Mouse (Mus musculus) midbrain, embryonic 11.5 days (tissue): Measurements from ENCODE around the gene Zbtb8a. TPM values are rescaled to one million over a fixed set of nuclear protein-coding genes. Genes with fewer than 3 reads are reported as not detected.

Experiments
- ATAC-seq: fragments of 200-750 bp; cut with Nextera tagmentation; 2 replicates; pipeline ENCODE4 v1.8.0; 2017; ENCODE audit warnings: moderate TSS enrichment, moderate library complexity; ENCODE audit not compliant: low FRiP score
- DNase-seq: peaks from one replicate; pipeline ENCODE4 v3.0.0; 2015; ENCODE audit warnings: low spot score; ENCODE audit errors: missing footprints
- H3K27ac ChIP-seq: fragments of 300-500 bp; sonication (generic); 2 replicates; pipeline ENCODE4 v1.5.1; 2014; ENCODE audit warnings: low read depth, low read length
- H3K27me3 ChIP-seq: fragments of 300-500 bp; sonication (generic); 2 replicates; pipeline ENCODE4 v1.6.1; 2014; ENCODE audit warnings: mild to moderate bottlenecking, low read length, moderate library complexity, mixed read lengths; ENCODE audit not compliant: control insufficient read depth, insufficient read depth
- H3K36me3 ChIP-seq: fragments of 300-500 bp; sonication (generic); 2 replicates; pipeline ENCODE4 v1.6.1; 2014; ENCODE audit warnings: mild to moderate bottlenecking, low read length, moderate library complexity, mixed read lengths; ENCODE audit not compliant: control insufficient read depth, insufficient read depth
- H3K4me1 ChIP-seq: fragments of 300-500 bp; sonication (generic); 2 replicates; pipeline ENCODE4 v1.6.1; 2014; ENCODE audit warnings: low read length; ENCODE audit not compliant: control insufficient read depth, insufficient read depth
- H3K4me2 ChIP-seq: fragments of 300-500 bp; sonication (generic); 2 replicates; pipeline ENCODE4 v1.6.1; 2014; ENCODE audit warnings: mild to moderate bottlenecking, moderate library complexity
- H3K4me3 ChIP-seq: fragments of 300-500 bp; sonication (generic); 2 replicates; pipeline ENCODE4 v1.5.1; 2014; ENCODE audit warnings: low read depth, low read length
- H3K9ac ChIP-seq: fragments of 300-500 bp; sonication (generic); 2 replicates; pipeline ENCODE4 v1.6.1; 2014; ENCODE audit warnings: low read length
- H3K9me3 ChIP-seq: fragments of 300-500 bp; sonication (generic); 2 replicates; pipeline ENCODE4 v1.6.1; 2016; ENCODE audit warnings: low read length; ENCODE audit not compliant: control insufficient read depth
- WGBS: fragments of 180-500 bp; shearing (Covaris S2); extraction: QIAGEN DNeasy Blood & Tissue Kit; methylation state at CpG from one replicate; pipeline ENCODE4 v1.1.7; 2014; 5-methylcytosine and 5-hydroxymethylcytosine counted together
- polyA plus RNA-seq: library from polyadenylated mRNA; unstranded; fragments of >200 nt; fragmentation: Nextera tagmentation; extraction: Ambion mirVana; gene quantifications from 2 replicates; pipeline ENCODE4 v1.2.1, GENCODE M21; 2014

Zbtb8a gene
- polyA plus RNA-seq, 1 experiment from 2014 or later = 6.7 TPM

DNA sequence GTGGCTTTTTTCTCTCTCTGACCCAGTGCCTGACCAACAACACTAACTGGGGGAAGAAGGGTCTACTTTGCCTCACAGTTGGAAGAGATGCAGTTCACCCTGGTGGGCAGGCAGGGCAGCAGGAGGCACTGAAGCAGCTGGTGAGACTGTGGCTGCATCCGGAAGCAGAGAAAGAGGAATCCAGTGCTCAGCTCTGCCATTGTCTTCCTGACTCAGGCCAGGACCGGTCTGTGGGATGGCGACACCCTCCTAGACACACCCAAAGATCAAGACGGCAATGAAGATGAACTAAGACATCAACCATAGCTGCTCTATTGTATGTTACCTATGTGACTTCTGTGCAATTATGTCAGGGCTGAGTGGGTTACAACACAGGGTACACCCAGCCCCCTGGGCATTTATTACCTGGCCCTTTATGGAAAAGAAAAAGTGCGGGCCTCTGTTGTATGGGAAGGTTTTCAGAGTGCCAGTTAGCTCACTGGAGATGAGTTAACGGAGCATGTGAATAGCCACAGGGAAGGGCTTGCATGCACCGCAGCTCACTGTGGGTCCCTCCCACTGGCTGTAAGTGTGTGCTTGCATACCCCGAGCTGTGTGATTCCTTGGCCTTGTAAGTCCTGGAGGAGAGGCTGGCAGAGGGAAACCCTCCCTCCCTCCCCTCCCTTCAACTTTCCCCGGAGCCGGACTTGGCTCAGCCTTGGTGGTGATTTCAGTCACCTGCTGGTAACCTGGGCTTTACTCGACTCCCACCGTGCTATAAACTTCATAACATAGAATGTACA, 16.4 kb upstream of the Zbtb8a start:
- DNase-seq (no peak), ATAC-seq (no peak)
- Histone ChIP-seq H3K9ac (no peak overlapping the region), H3K4me1 (no peaks in the 10 kb centered on the region), H3K4me2 (no peak overlapping the region), H3K27me3 (no peaks in the 10 kb centered on the region), H3K9me3 (no peaks in the 10 kb centered on the region), H3K27ac (no peak overlapping the region), H3K36me3 (no peaks in the 10 kb centered on the region), H3K4me3 (no peak overlapping the region)
- 40% methylated on average over 12 of the region's 12 CpGs for WGBS

GRCm38 (mm10) chr4:129390936-129391557, 13.1 kb upstream of the Zbtb8a start:
- no peaks in the 10 kb centered on the region for H3K36me3 ChIP-seq
- ATAC-seq (no peak), DNase-seq (no peak)
- 85% methylated on average over 7 of the region's 7 CpGs for WGBS
- no peaks in the 10 kb centered on the region for H3K4me1 ChIP-seq
- no peaks in the 10 kb centered on the region for H3K27me3 ChIP-seq
- H3K27ac ChIP-seq = no peak overlapping the region
- H3K4me2 ChIP-seq = no peak overlapping the region
- H3K4me3 ChIP-seq = no peak overlapping the region
- H3K9me3 ChIP-seq = no peaks in the 10 kb centered on the region
- no peak overlapping the region for H3K9ac ChIP-seq

DNA sequence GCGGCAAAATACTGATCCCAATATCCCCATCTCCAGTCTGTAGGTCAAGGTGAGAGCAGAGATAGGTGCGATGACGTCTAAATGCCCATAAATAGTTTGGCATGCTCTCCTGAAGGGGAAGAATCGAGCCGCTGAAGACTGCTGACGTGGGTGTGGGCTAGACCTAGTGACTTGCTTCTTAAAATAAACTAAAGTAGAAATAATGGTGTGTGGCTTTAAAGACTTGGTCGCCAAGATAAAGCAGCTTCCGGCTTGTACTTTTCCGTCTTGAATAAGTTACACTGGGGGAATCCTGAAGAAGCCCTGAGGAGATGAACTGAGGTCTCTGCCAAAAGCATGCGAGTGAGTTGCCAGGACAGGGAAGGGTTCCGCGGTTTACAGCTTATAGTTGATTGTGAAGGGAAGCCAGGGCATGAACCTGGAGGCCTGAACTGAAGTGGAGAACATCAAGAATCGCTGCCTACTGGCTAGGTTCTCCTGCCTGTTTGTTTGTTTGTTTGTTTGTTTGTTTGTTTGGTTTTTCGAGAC, 12.4 kb upstream of the Zbtb8a start:
- Histone ChIP-seq H3K4me1 (no peaks in the 10 kb centered on the region), H3K27me3 (no peaks in the 10 kb centered on the region), H3K9me3 (no peaks in the 10 kb centered on the region), H3K4me2 (no peak overlapping the region), H3K36me3 (no peaks in the 10 kb centered on the region), H3K4me3 (no peak overlapping the region), H3K9ac (no peak overlapping the region), H3K27ac (no peak overlapping the region)
- ATAC-seq = no peak
- WGBS = 90% methylated on average over 14 of the region's 14 CpGs
- no peak for DNase-seq

GRCm38 (mm10) chr4:129388404-129388803, 10.5 kb upstream of the Zbtb8a start:
- Histone ChIP-seq H3K36me3 (no peaks in the 10 kb centered on the region), H3K27ac (no peak overlapping the region), H3K4me3 (no peak overlapping the region), H3K4me1 (no peaks in the 10 kb centered on the region), H3K9me3 (no peaks in the 10 kb centered on the region), H3K9ac (no peak overlapping the region), H3K27me3 (no peaks in the 10 kb centered on the region), H3K4me2 (no peak overlapping the region)
- no peak for DNase-seq
- ATAC-seq = no peak
- 60% methylated on average over 5 of the region's 5 CpGs for WGBS

- Histone ChIP-seq H3K4me1 (no peaks in the 10 kb centered on the region), H3K4me2 (no peak overlapping the region), H3K9ac (no peak overlapping the region), H3K4me3 (no peak overlapping the region), H3K9me3 (no peaks in the 10 kb centered on the region), H3K27me3 (no peaks in the 10 kb centered on the region), H3K27ac (no peak overlapping the region), H3K36me3 (no peaks in the 10 kb centered on the region)
- no peak for DNase-seq
- no peak for ATAC-seq
- WGBS = 58% methylated on average over 1 of the region's 2 CpGs
These were observed 9.1 kb upstream of the Zbtb8a start for GRCm38 (mm10) chr4:129386989-129387388.

DNA sequence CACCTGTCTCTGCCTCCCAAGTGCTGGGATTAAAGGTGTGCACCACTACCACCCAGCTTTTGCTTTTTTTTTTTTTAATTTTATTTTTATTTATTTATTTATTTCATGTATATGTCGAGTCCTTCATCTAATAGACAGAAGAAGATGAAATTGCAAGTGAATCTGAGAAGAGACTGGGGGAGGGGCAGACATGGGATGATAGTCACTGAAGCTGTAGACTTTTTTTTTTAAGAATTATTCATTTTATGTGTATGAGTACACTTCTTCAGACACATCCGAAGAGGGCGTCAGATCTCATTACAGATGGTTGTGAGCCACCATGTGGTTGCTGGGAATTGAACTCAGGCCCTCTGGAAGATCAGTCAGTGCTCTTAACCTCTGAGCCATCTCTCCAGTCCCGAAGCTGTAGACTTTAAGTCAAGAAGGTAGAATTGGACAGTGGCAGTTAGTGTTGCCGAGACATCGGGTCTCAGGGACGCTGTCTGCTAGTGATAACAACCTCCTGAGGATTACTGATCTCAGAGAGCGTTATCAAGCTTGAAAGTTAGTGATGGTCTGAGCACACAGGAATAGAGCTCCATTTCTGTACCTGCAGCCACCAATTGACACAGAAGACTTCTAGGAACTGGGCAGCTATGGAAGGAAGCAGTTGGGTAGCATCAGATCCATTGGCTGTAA, 8.5 kb upstream of the Zbtb8a start:
- Histone ChIP-seq H3K27ac (no peak overlapping the region), H3K27me3 (no peaks in the 10 kb centered on the region), H3K4me1 (no peaks in the 10 kb centered on the region), H3K4me3 (no peak overlapping the region), H3K9ac (no peak overlapping the region), H3K36me3 (no peaks in the 10 kb centered on the region), H3K4me2 (no peak overlapping the region), H3K9me3 (no peaks in the 10 kb centered on the region)
- WGBS = 84% methylated on average over 8 of the region's 8 CpGs
- ATAC-seq (no peak), DNase-seq (no peak)

DNA sequence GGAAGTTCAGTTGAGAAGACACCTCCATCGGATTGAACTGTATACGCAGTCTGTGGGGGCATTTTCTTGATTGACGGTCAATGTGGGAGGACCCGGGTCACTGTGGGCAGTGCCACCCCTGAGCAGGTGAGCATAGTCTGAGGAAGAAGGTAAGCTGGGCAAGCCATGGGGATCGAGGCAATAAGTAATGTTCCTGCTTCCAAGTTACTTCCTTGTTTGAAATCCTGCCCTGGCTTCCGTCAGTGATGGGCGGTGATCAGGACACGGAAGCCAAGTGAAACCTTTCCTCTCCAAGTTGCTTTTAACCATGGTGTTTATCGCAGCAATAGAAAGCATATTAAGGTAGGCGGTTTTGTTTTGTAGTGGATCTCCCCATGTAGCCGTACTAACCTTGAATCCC, 7.8 kb upstream of the Zbtb8a start:
- no peak overlapping the region for H3K4me3 ChIP-seq
- H3K27me3 ChIP-seq = no peaks in the 10 kb centered on the region
- H3K27ac ChIP-seq = no peak overlapping the region
- 90% methylated on average over 11 of the region's 11 CpGs for WGBS
- no peak overlapping the region for H3K9ac ChIP-seq
- ATAC-seq (no peak), DNase-seq (no peak)
- no peaks in the 10 kb centered on the region for H3K4me1 ChIP-seq
- no peaks in the 10 kb centered on the region for H3K36me3 ChIP-seq
- H3K9me3 ChIP-seq = no peaks in the 10 kb centered on the region
- no peak overlapping the region for H3K4me2 ChIP-seq

DNA sequence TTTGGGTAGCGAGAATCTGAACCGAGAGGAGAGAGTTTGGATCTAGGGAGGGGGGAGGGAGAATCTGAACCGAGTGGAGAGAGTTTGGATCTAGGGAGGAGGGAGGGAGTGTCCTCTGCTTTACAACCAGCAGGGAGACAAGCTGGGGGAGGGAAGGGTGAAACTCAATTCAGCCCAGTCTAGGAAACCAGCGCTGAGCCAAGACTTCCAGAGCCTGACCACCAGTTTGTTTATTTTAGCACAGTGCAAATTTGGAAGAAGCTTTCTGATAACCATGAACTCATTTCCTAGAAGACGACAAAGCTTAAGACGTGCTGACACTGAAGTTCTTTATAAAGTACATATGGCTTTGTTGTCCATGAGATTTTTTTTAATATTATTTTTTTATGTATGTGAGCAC, 6.5 kb upstream of the Zbtb8a start:
- H3K4me1 ChIP-seq = no peaks in the 10 kb centered on the region
- 49% methylated on average over 6 of the region's 6 CpGs for WGBS
- H3K4me3 ChIP-seq = no peak overlapping the region
- DNase-seq = no peak
- no peak overlapping the region for H3K27ac ChIP-seq
- H3K27me3 ChIP-seq = no peaks in the 10 kb centered on the region
- ATAC-seq = no peak
- no peaks in the 10 kb centered on the region for H3K36me3 ChIP-seq
- no peaks in the 10 kb centered on the region for H3K9me3 ChIP-seq
- H3K4me2 ChIP-seq = no peak overlapping the region
- H3K9ac ChIP-seq = no peak overlapping the region

GRCm38 (mm10) chr4:129383586-129383985, 5.7 kb upstream of the Zbtb8a start:
- Histone ChIP-seq H3K9ac (no peak overlapping the region), H3K9me3 (no peaks in the 10 kb centered on the region), H3K27ac (no peak overlapping the region), H3K27me3 (peaks cover 4% of the 10 kb centered on the region; the same call in 1 of the 2 replicates), H3K4me1 (no peaks in the 10 kb centered on the region), H3K36me3 (no peaks in the 10 kb centered on the region), H3K4me3 (no peak overlapping the region), H3K4me2 (no peak overlapping the region)
- 90% methylated on average over 3 of the region's 3 CpGs for WGBS
- no peak for ATAC-seq
- no peak for DNase-seq
